Mouse (Mus musculus): ENCODE results near the gene Mydgf. TPM values are rescaled to one million over a fixed set of nuclear protein-coding genes. Genes with fewer than 3 reads are reported as not detected.
A peak's percentile ranks its signal among the peaks of the same experiment; 100 is the strongest.

Gene Mydgf
- polyA plus RNA-seq, 1 experiment from 2014 or later, result 98.6 TPM

- 4% methylated on average over 20 of the region's 21 CpGs for WGBS
- Histone ChIP-seq H3K9me3 (no peaks in the 10 kb centered on the region), H3K4me3 (peak overlapping the region; percentile 75), H3K4me1 (peaks cover 34% of the 10 kb centered on the region), H3K4me2 (replicated peaks) (peak overlapping the region; percentile 98), H3K9ac (peak overlapping the region; percentile 72), H3K27me3 (peaks cover 89% of the 10 kb centered on the region), H3K27ac (no peak overlapping the region), H3K36me3 (no peaks in the 10 kb centered on the region)
- ATAC-seq (ENCODE audit: low FRiP score, low read depth), result no peak
Measured at GRCm38 (mm10) chr17:56139355-56139754, 44.4 kb downstream of the Mydgf start.

DNA sequence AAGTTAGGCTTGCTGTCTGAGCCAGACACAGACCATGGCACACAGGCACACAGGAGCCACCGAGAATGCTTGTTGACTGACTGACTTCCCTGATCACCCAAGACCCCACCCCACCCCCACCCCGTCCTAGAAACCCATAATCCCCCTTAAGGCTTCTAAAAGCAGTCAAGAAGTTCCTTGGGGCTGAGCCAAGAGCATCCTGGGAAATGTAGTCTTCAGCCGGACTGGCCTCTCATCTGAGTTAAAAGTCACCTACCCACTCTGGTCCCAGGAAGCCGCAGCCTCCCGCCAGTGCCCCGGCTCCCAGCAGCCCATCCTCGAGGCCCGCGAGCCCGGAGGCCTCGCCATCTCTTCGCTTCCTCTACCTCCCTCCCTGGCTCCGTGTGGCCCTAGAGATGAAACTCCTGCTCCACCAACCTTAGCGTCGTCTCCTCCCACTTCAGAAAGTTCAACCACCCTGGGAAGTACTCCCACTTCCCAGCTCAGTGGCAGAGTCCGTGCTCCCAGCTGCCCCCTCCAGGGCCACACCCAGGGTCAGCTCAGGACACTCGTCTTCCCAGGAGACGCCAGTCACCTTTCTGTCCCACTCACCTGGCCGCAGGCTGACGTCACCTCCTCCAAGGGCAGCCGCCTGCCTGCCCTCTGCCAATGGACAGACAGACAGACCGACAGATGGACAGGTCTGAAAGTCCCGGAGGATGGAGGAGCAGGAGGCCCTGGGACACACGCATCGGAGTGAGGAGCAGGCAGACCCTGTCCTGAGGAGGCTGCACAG, 45.7 kb downstream of the Mydgf start:
- 15% methylated on average over 25 of the region's 25 CpGs for WGBS
- Histone ChIP-seq H3K27ac (no peak overlapping the region), H3K36me3 (no peaks in the 10 kb centered on the region), H3K27me3 (peaks cover 76% of the 10 kb centered on the region), H3K4me2 (replicated peaks) (peak overlapping the region; percentile 98), H3K9ac (0 out of 2 replicates have a peak overlapping the region, but pooled peaks have one; percentile 43), H3K4me3 (peak overlapping the region; percentile 75; the same call in 1 of the 2 replicates), H3K9me3 (no peaks in the 10 kb centered on the region), H3K4me1 (peaks cover 47% of the 10 kb centered on the region)
- ATAC-seq (ENCODE audit: low FRiP score, low read depth), result no peak

DNA sequence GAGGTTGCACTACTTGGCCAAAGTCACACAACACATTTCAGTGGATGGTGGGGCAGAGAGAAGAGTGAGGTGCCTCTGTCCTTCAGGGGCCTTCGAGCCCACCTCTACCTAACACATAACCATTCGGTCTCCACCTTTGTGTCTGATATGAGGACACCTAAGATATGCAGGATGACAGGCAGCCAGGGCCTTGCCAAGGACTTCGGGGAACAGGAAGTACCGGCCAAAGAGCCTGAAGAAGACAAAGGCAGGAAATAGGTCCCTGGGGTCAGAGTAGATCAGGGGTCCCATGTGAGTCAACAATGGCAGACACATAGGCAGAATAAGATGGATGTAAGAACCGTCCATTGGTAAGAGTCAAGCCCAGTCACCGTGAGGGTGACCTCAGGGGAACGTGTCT, 47.2 kb downstream of the Mydgf start:
- H3K4me3 ChIP-seq, result no peak overlapping the region
- no peaks in the 10 kb centered on the region for H3K36me3 ChIP-seq
- no peak overlapping the region for H3K4me2 ChIP-seq (replicated peaks)
- H3K4me1 ChIP-seq, result peaks cover 37% of the 10 kb centered on the region
- peaks cover 61% of the 10 kb centered on the region for H3K27me3 ChIP-seq
- ATAC-seq (ENCODE audit: low FRiP score, low read depth), result no peak
- H3K9me3 ChIP-seq, result no peaks in the 10 kb centered on the region
- no peak overlapping the region for H3K9ac ChIP-seq
- no peak overlapping the region for H3K27ac ChIP-seq
- WGBS, result 90% methylated on average over 7 of the region's 7 CpGs

- 2% methylated on average over 27 of the region's 27 CpGs for WGBS
- Histone ChIP-seq H3K4me2 (replicated peaks) (peak overlapping the region; percentile 67), H3K27ac (no peak overlapping the region), H3K27me3 (peaks cover 40% of the 10 kb centered on the region), H3K36me3 (no peaks in the 10 kb centered on the region; the same call in none of the 2 replicates), H3K4me1 (peaks cover 29% of the 10 kb centered on the region), H3K9ac (peak overlapping the region; percentile 48; the same call in 1 of the 2 replicates), H3K9me3 (no peaks in the 10 kb centered on the region), H3K4me3 (peak overlapping the region; percentile 34)
- no peak for ATAC-seq (ENCODE audit: low FRiP score, low read depth)
Measured at GRCm38 (mm10) chr17:56134463-56134971, 49.2 kb downstream of the Mydgf start.

DNA sequence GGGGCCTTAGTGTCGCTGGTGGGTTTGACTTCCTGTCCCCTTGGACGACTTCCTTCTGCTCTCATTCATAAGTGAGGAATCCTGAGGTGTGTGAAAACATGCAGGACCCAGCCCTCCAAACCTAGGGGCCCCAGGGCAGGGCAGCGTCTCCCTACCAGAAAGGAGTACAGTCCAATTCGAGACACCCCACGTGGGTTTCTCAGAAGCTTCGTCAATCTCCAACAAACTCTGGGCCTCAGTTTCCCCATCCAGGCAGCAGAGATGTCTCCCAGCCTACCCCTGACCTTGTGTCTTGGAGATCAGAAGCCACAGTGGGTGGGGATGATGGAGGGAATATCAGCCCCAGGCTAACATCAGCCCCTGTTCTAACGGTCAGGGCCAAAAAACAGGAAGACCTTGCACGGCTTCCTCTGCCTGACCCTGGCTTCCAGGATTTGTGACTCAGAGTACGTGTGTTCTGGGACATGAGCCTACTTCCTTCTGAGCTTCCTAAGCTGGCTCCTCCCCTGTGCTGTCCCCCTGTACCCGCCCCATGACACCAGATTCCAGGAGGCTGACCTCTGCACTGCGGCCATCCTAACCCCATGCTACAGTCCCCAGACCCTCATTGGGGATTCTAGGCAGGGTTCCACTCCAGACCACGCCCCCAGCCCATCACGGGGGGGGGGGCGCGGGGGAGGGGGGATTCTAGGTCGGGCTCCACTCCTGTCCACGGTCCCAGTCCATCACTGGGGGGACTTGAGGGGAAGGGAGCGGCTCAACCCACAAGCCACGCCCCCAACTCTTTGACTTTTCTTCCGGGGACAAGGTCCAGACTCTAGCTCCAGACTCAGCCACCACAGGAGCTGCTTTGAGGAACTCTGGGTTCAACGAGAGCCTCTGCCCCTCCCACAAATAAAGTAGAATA, 50.0 kb downstream of the Mydgf start:
- Histone ChIP-seq H3K4me2 (replicated peaks) (peak overlapping the region; percentile 67), H3K9ac (peak overlapping the region; percentile 48; the same call in 1 of the 2 replicates), H3K36me3 (no peaks in the 10 kb centered on the region; the same call in none of the 2 replicates), H3K4me1 (peaks cover 25% of the 10 kb centered on the region), H3K27ac (no peak overlapping the region), H3K27me3 (peaks cover 32% of the 10 kb centered on the region), H3K9me3 (no peaks in the 10 kb centered on the region), H3K4me3 (peak overlapping the region; percentile 34)
- WGBS, result 22% methylated on average over 19 of the region's 21 CpGs
- ATAC-seq (ENCODE audit: low FRiP score, low read depth), result peak; percentile 41; the same call in 1 of the 2 replicates

DNA sequence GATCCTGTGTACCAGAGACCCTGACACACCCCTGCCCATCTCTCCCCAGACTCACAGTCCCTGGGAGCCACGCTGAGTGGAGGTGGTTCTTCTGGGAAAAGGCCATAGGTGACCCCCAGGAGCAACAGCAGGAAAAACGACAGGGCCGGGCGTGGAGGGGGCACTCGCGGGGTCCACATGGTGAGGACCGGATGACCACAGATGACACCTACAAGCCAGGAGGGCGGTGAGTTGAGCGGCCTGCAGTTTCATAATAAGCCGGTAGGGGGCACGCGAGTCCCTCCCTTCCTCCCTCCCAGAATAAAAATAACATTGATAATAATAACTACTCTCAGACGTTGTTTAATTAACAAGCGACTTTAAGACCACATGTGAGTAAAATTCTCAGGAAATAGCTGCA, 51.1 kb downstream of the Mydgf start:
- no peak overlapping the region for H3K9ac ChIP-seq
- no peaks in the 10 kb centered on the region; the same call in none of the 2 replicates for H3K36me3 ChIP-seq
- no peak overlapping the region for H3K4me2 ChIP-seq (replicated peaks)
- H3K27ac ChIP-seq, result no peak overlapping the region
- H3K27me3 ChIP-seq, result peaks cover 22% of the 10 kb centered on the region
- peaks cover 18% of the 10 kb centered on the region for H3K4me1 ChIP-seq
- H3K4me3 ChIP-seq, result no peak overlapping the region
- no peaks in the 10 kb centered on the region for H3K9me3 ChIP-seq
- ATAC-seq (ENCODE audit: low FRiP score, low read depth), result no peak
- WGBS, result 7% methylated on average over 14 of the region's 14 CpGs

DNA sequence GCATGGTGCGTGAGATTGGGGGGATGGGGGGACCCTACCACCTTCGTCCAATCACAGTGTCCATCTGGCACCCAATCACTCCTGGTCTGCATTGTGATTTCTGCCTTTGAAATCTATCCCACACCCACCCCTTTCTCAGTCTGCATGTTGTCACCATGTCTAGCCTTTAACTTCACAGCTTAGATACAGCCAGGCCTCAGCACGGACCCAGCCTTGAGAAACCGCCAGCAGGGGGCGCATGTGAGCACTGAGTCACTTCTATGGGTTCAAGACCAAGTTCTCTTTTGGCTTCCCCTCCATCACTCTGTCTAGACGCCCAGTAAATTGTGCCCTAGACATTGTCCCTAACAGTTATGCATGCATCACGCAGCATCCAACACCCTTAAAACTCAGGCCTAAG, 51.9 kb downstream of the Mydgf start:
- H3K4me2 ChIP-seq (replicated peaks), result no peak overlapping the region
- peaks cover 14% of the 10 kb centered on the region for H3K27me3 ChIP-seq
- peaks cover 18% of the 10 kb centered on the region for H3K4me1 ChIP-seq
- H3K27ac ChIP-seq, result no peak overlapping the region
- no peaks in the 10 kb centered on the region for H3K9me3 ChIP-seq
- 43% methylated on average over 7 of the region's 7 CpGs for WGBS
- H3K4me3 ChIP-seq, result no peak overlapping the region
- H3K9ac ChIP-seq, result no peak overlapping the region
- no peaks in the 10 kb centered on the region; the same call in none of the 2 replicates for H3K36me3 ChIP-seq
- ATAC-seq (ENCODE audit: low FRiP score, low read depth), result no peak

DNA sequence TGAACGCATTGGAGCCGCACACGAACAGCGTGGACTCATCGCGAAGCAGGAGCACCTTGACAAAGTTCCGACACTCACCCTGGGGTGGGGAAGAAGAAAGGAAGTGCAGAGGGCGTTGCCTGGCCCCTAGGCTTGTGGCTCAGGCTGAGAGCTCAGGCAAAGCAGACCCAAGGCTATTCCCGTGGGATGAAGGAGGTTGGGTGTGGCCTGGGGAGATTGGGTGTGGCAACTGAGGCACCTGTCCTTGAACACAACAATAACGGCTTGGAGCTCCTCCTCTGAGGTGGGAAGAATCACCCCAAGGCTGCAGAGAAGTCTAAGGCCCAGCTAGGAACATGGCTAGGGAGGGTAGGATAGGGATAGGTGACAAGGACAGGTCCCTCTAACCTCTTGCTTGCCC, 52.6 kb downstream of the Mydgf start:
- Histone ChIP-seq H3K4me2 (replicated peaks) (no peak overlapping the region), H3K9me3 (no peaks in the 10 kb centered on the region), H3K4me1 (peaks cover 18% of the 10 kb centered on the region), H3K27ac (no peak overlapping the region), H3K27me3 (peaks cover 18% of the 10 kb centered on the region), H3K4me3 (no peak overlapping the region), H3K36me3 (no peaks in the 10 kb centered on the region; the same call in none of the 2 replicates), H3K9ac (no peak overlapping the region)
- ATAC-seq (ENCODE audit: low FRiP score, low read depth), result no peak
- WGBS, result 94% methylated on average over 10 of the region's 10 CpGs

GRCm38 (mm10) chr17:56128246-56128645, 55.5 kb downstream of the Mydgf start:
- Histone ChIP-seq H3K9me3 (peaks cover 1% of the 10 kb centered on the region), H3K36me3 (no peaks in the 10 kb centered on the region; the same call in none of the 2 replicates), H3K27ac (no peak overlapping the region), H3K9ac (no peak overlapping the region), H3K4me1 (peaks cover 13% of the 10 kb centered on the region; the same call in 1 of the 2 replicates), H3K4me3 (no peak overlapping the region), H3K27me3 (peaks cover 35% of the 10 kb centered on the region), H3K4me2 (replicated peaks) (no peak overlapping the region)
- no peak for ATAC-seq (ENCODE audit: low FRiP score, low read depth)
- 80% methylated on average over 15 of the region's 15 CpGs for WGBS

DNA sequence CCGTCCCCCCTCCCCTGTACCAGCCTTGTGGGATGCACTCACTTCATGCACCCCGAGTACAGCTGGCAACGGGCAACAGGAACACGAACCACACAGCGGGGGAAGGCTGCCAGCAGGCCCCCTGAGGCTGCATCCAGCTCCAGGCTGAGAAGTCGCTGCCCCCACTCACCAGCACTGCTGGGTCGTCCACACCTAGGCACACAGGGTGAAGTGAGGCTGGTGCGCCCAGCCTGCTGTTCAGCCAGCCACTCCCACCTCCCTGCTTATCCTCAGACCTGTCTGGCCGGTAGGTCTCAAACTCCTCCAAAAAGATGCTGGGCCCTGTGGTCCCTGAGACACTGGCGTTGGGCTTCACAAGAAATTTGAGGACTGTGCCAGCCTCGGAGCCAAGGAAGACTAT, 57.5 kb downstream of the Mydgf start:
- H3K4me1 ChIP-seq, result peaks cover 12% of the 10 kb centered on the region; the same call in 1 of the 2 replicates
- peaks cover 8% of the 10 kb centered on the region for H3K36me3 ChIP-seq
- no peak overlapping the region for H3K4me2 ChIP-seq (replicated peaks)
- no peak overlapping the region for H3K9ac ChIP-seq
- H3K4me3 ChIP-seq, result no peak overlapping the region
- WGBS, result 65% methylated on average over 11 of the region's 11 CpGs
- peaks cover 56% of the 10 kb centered on the region for H3K27me3 ChIP-seq
- ATAC-seq (ENCODE audit: low FRiP score, low read depth), result no peak
- peaks cover 17% of the 10 kb centered on the region for H3K9me3 ChIP-seq
- no peak overlapping the region for H3K27ac ChIP-seq

Measured in limb, embryonic 13.5 days (tissue).